Mouse (Mus musculus): ENCODE data around the gene Nfkb2. TPM values are rescaled to one million over a fixed set of nuclear protein-coding genes. Genes with fewer than 3 reads are reported as not detected.

Gene Nfkb2
- polyA plus RNA-seq, 1 experiment = 89.6 TPM

- WGBS = 80% methylated on average over 7 of the region's 7 CpGs
- Histone ChIP-seq H3K4me3 (ENCODE audit: low read depth, low read length) (no peak overlapping the region), H3K4me1 (ENCODE audit: control insufficient read depth, insufficient read depth, insufficient read length, low read length) (peaks cover 5% of the 10 kb centered on the region), H3K36me3 (ENCODE audit: control insufficient read depth, insufficient read depth, low read length) (peaks cover 11% of the 10 kb centered on the region; the same call in 1 of the 2 replicates), H3K27ac (ENCODE audit: insufficient read depth, low read depth, low read length) (no peak overlapping the region), H3K27me3 (ENCODE audit: control insufficient read depth, insufficient read depth, low read length) (no peaks in the 10 kb centered on the region)
- no peak for TF ChIP-seq CTCF (IDR thresholded peaks at IDR 0.05; ENCODE audit: extremely low read depth, insufficient read length, insufficient replicate concordance, low read depth, low read length)
- TF ChIP-seq POLR2A (IDR thresholded peaks at IDR 0.05; ENCODE audit: low read depth, low read length) = no peak
Measured at GRCm38 (mm10) chr19:46332721-46333339, 28.7 kb downstream of the Nfkb2 start.

GRCm38 (mm10) chr19:46333906-46334305 is 29.8 kb downstream of the Nfkb2 start:
- H3K27me3 ChIP-seq (ENCODE audit: control insufficient read depth, insufficient read depth, low read length) = no peaks in the 10 kb centered on the region
- H3K4me3 ChIP-seq (ENCODE audit: low read depth, low read length) = no peak overlapping the region
- WGBS = 88% methylated on average over 3 of the region's 3 CpGs
- H3K27ac ChIP-seq (ENCODE audit: insufficient read depth, low read depth, low read length) = no peak overlapping the region
- no peak for TF ChIP-seq POLR2A (IDR thresholded peaks at IDR 0.05; ENCODE audit: low read depth, low read length)
- TF ChIP-seq CTCF (IDR thresholded peaks at IDR 0.05; ENCODE audit: extremely low read depth, insufficient read length, insufficient replicate concordance, low read depth, low read length) = no peak
- H3K4me1 ChIP-seq (ENCODE audit: control insufficient read depth, insufficient read depth, insufficient read length, low read length) = peaks cover 8% of the 10 kb centered on the region
- peaks cover 11% of the 10 kb centered on the region; the same call in 1 of the 2 replicates for H3K36me3 ChIP-seq (ENCODE audit: control insufficient read depth, insufficient read depth, low read length)

GRCm38 (mm10) chr19:46337719-46338330 is 33.7 kb downstream of the Nfkb2 start:
- TF ChIP-seq POLR2A (IDR thresholded peaks at IDR 0.05; ENCODE audit: low read depth, low read length) (no peak), CTCF (IDR thresholded peaks at IDR 0.05; ENCODE audit: extremely low read depth, insufficient read length, insufficient replicate concordance, low read depth, low read length) (no peak)
- no peaks in the 10 kb centered on the region for H3K36me3 ChIP-seq (ENCODE audit: control insufficient read depth, insufficient read depth, low read length)
- H3K27ac ChIP-seq (ENCODE audit: insufficient read depth, low read depth, low read length) = no peak overlapping the region
- WGBS = 35% methylated on average over 15 of the region's 15 CpGs
- H3K4me1 ChIP-seq (ENCODE audit: control insufficient read depth, insufficient read depth, insufficient read length, low read length) = peaks cover 12% of the 10 kb centered on the region; the same call in 1 of the 2 replicates
- peak overlapping the region; percentile 68 for H3K4me3 ChIP-seq (ENCODE audit: low read depth, low read length)
- H3K27me3 ChIP-seq (ENCODE audit: control insufficient read depth, insufficient read depth, low read length) = no peaks in the 10 kb centered on the region

- Histone ChIP-seq H3K27me3 (ENCODE audit: control insufficient read depth, insufficient read depth, low read length) (no peaks in the 10 kb centered on the region), H3K4me1 (ENCODE audit: control insufficient read depth, insufficient read depth, insufficient read length, low read length) (peaks cover 12% of the 10 kb centered on the region; the same call in 1 of the 2 replicates), H3K36me3 (ENCODE audit: control insufficient read depth, insufficient read depth, low read length) (no peaks in the 10 kb centered on the region), H3K27ac (ENCODE audit: insufficient read depth, low read depth, low read length) (peak within 1 kb of the TSS; percentile 42), H3K4me3 (ENCODE audit: low read depth, low read length) (peak within 1 kb of the TSS; percentile 68)
- under 1% methylated on average over 31 of the region's 31 CpGs for WGBS
- peak; percentile 27; the same call in 1 of the 2 replicates for TF ChIP-seq POLR2A (IDR thresholded peaks at IDR 0.05; ENCODE audit: low read depth, low read length)
- TF ChIP-seq CTCF (IDR thresholded peaks at IDR 0.05; ENCODE audit: extremely low read depth, insufficient read length, insufficient replicate concordance, low read depth, low read length) = peak; percentile 51; the same call in 1 of the 2 replicates
Measured at GRCm38 (mm10) chr19:46338331-46338936, 34.3 kb downstream of the Nfkb2 start, which contains the start of gene Cuedc2. Gene Cuedc2, minus strand, starts transcription at chr19:46338702.

GRCm38 (mm10) chr19:46338942-46339286 is 34.8 kb downstream of the Nfkb2 start:
- no peaks in the 10 kb centered on the region for H3K27me3 ChIP-seq (ENCODE audit: control insufficient read depth, insufficient read depth, low read length)
- TF ChIP-seq CTCF (IDR thresholded peaks at IDR 0.05; ENCODE audit: extremely low read depth, insufficient read length, insufficient replicate concordance, low read depth, low read length) = no peak
- TF ChIP-seq POLR2A (IDR thresholded peaks at IDR 0.05; ENCODE audit: low read depth, low read length) = no peak
- peak overlapping the region; percentile 42 for H3K27ac ChIP-seq (ENCODE audit: insufficient read depth, low read depth, low read length)
- peaks cover 12% of the 10 kb centered on the region; the same call in 1 of the 2 replicates for H3K4me1 ChIP-seq (ENCODE audit: control insufficient read depth, insufficient read depth, insufficient read length, low read length)
- H3K4me3 ChIP-seq (ENCODE audit: low read depth, low read length) = peak overlapping the region; percentile 27; the same call in 1 of the 2 replicates
- H3K36me3 ChIP-seq (ENCODE audit: control insufficient read depth, insufficient read depth, low read length) = no peaks in the 10 kb centered on the region
- 19% methylated on average over 6 of the region's 6 CpGs for WGBS

GRCm38 (mm10) chr19:46339287-46339971 is 35.3 kb downstream of the Nfkb2 start:
- Histone ChIP-seq H3K27me3 (ENCODE audit: control insufficient read depth, insufficient read depth, low read length) (no peaks in the 10 kb centered on the region), H3K4me3 (ENCODE audit: low read depth, low read length) (peak overlapping the region; percentile 12; the same call in 1 of the 2 replicates), H3K36me3 (ENCODE audit: control insufficient read depth, insufficient read depth, low read length) (no peaks in the 10 kb centered on the region), H3K4me1 (ENCODE audit: control insufficient read depth, insufficient read depth, insufficient read length, low read length) (peaks cover 12% of the 10 kb centered on the region; the same call in 1 of the 2 replicates), H3K27ac (ENCODE audit: insufficient read depth, low read depth, low read length) (peak overlapping the region; percentile 42)
- no peak for TF ChIP-seq CTCF (IDR thresholded peaks at IDR 0.05; ENCODE audit: extremely low read depth, insufficient read length, insufficient replicate concordance, low read depth, low read length)
- no peak for TF ChIP-seq POLR2A (IDR thresholded peaks at IDR 0.05; ENCODE audit: low read depth, low read length)
- WGBS = 25% methylated on average over 7 of the region's 7 CpGs
